Mouse (Mus musculus) lung, embryonic 16.5 days (tissue): ENCODE data around the gene Ano6. TPM values are rescaled to one million over a fixed set of nuclear protein-coding genes. Genes with fewer than 3 reads are reported as not detected.

Experiments
- ATAC-seq: fragments of 200-750 bp; cut with Nextera tagmentation; 2 replicates; pipeline ENCODE4 v1.8.0; 2017; ENCODE audit warnings: low read depth, mild to moderate bottlenecking, moderate library complexity
- H3K27ac ChIP-seq: fragments of 300-500 bp; sonication (generic); 2 replicates; pipeline ENCODE4 v1.5.1; 2014; ENCODE audit warnings: mild to moderate bottlenecking, control low read depth, low read length
- H3K27me3 ChIP-seq: fragments of 300-500 bp; sonication (generic); 2 replicates; pipeline ENCODE4 v1.6.1; 2014; ENCODE audit warnings: low read depth, low read length, mixed read lengths; ENCODE audit not compliant: control insufficient read depth, insufficient read depth
- H3K36me3 ChIP-seq: fragments of 300-500 bp; sonication (generic); 2 replicates; pipeline ENCODE4 v1.6.1; 2014; ENCODE audit warnings: low read length; ENCODE audit not compliant: control insufficient read depth, insufficient read depth
- H3K4me1 ChIP-seq: fragments of 300-500 bp; sonication (generic); replicated peaks from 2 replicates; pipeline ENCODE4 v1.6.1; 2014; ENCODE audit warnings: low read length, mixed read lengths; ENCODE audit not compliant: control insufficient read depth, insufficient read depth
- H3K4me2 ChIP-seq: fragments of 300-500 bp; sonication (generic); 2 replicates; pipeline ENCODE4 v1.6.1; 2014; ENCODE audit warnings: low read depth, low read length, control low read depth
- H3K4me3 ChIP-seq: fragments of 300-500 bp; sonication (generic); 2 replicates; pipeline ENCODE4 v1.5.1; 2014; ENCODE audit warnings: mild to moderate bottlenecking, low read length, control low read depth
- H3K9ac ChIP-seq: fragments of 300-500 bp; sonication (generic); 2 replicates; pipeline ENCODE4 v1.6.1; 2014; ENCODE audit warnings: low read length, control low read depth
- H3K9me3 ChIP-seq: fragments of 300-500 bp; sonication (generic); 2 replicates; pipeline ENCODE4 v1.6.1; 2016; ENCODE audit warnings: low read length; ENCODE audit not compliant: control insufficient read depth
- WGBS: fragments of 180-500 bp; shearing (Covaris S2); extraction: QIAGEN DNeasy Blood & Tissue Kit; methylation state at CpG from one replicate; pipeline ENCODE4 v1.1.7; 2014; 5-methylcytosine and 5-hydroxymethylcytosine counted together
- polyA plus RNA-seq: library from polyadenylated mRNA; unstranded; fragments of >200 nt; fragmentation: Nextera tagmentation; extraction: Ambion mirVana; gene quantifications from 2 replicates; pipeline ENCODE4 v1.2.1, GENCODE M21; 2015

Gene Ano6
- polyA plus RNA-seq, 1 experiment from 2014 or later: 53.2 TPM

DNA sequence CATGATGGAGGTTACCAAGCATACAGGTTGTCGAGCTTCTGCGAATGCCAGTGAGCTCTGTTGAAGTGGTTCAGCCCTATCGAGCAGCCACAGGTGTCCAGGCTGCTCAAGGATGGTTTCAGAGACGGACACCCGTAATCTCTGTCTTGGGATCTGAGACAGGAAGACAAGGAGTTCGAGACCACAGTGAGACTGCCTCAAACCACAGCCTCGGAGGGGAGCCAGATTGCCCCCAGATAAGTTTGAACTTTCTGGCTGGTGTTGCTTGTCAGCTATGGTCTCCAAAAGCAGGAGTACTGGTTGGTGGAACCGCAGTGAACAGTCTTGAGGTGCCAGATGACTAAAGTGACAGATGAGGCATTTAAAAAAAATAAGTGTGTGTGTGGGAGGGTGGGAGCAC lies 81.8 kb downstream of the Ano6 start:
- WGBS: 66% methylated on average over 8 of the region's 8 CpGs
- ATAC-seq: no peak
- Histone ChIP-seq H3K27me3 (no peaks in the 10 kb centered on the region), H3K9ac (no peak overlapping the region), H3K36me3 (no peaks in the 10 kb centered on the region), H3K27ac (no peak overlapping the region; the same call in 1 of the 2 replicates), H3K4me3 (no peak overlapping the region), H3K4me2 (no peak overlapping the region), H3K9me3 (no peaks in the 10 kb centered on the region), H3K4me1 (0 out of 2 replicates have a peak, but pooled peaks cover 5% of the 10 kb centered on the region)

DNA sequence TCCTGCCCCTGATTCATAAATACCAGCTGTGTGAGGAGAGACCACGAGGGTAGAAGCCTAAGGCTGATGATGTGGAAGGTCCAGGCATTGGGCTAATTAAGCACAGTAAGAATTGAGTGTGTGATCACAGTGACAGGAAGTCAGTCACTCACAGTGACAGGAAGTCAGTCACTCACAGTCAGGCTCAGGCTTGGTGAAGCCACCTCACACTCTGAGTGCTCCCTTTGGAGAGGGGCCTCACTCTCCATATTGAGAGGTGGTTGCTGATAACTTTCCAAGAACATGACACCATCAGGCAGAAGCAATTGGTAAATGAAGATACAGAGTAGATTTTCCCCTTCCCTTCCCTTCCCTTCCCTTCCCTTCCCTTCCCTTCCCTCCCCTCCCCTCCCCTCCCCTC lies 82.6 kb downstream of the Ano6 start:
- Histone ChIP-seq H3K4me1 (0 out of 2 replicates have a peak, but pooled peaks cover 5% of the 10 kb centered on the region), H3K27me3 (no peaks in the 10 kb centered on the region), H3K4me2 (no peak overlapping the region), H3K9ac (no peak overlapping the region), H3K9me3 (no peaks in the 10 kb centered on the region), H3K27ac (no peak overlapping the region), H3K4me3 (no peak overlapping the region), H3K36me3 (no peaks in the 10 kb centered on the region)
- WGBS: 42% methylated on average over 1 of the region's 1 CpGs
- no peak for ATAC-seq

- Histone ChIP-seq H3K36me3 (no peaks in the 10 kb centered on the region), H3K9me3 (no peaks in the 10 kb centered on the region), H3K27ac (no peak overlapping the region), H3K4me1 (0 out of 2 replicates have a peak, but pooled peaks cover 5% of the 10 kb centered on the region), H3K4me2 (no peak overlapping the region), H3K27me3 (no peaks in the 10 kb centered on the region), H3K9ac (no peak overlapping the region), H3K4me3 (no peak overlapping the region)
- ATAC-seq: no peak
- WGBS: 79% methylated on average over 5 of the region's 5 CpGs
Observed at GRCm38 (mm10) chr15:95874216-95874615, 83.6 kb downstream of the Ano6 start.

GRCm38 (mm10) chr15:95874726-95875125 lies 84.1 kb downstream of the Ano6 start:
- H3K27me3 ChIP-seq: no peaks in the 10 kb centered on the region
- peaks cover 5% of the 10 kb centered on the region for H3K4me1 ChIP-seq
- 36% methylated on average over 8 of the region's 8 CpGs for WGBS
- H3K9me3 ChIP-seq: no peaks in the 10 kb centered on the region
- H3K4me2 ChIP-seq: no peak overlapping the region
- no peaks in the 10 kb centered on the region for H3K36me3 ChIP-seq
- H3K9ac ChIP-seq: no peak overlapping the region
- H3K27ac ChIP-seq: 0 out of 2 replicates have a peak overlapping the region, but pooled peaks have one; percentile 16
- no peak overlapping the region for H3K4me3 ChIP-seq
- ATAC-seq: peak; percentile 20; the same call in 1 of the 2 replicates

DNA sequence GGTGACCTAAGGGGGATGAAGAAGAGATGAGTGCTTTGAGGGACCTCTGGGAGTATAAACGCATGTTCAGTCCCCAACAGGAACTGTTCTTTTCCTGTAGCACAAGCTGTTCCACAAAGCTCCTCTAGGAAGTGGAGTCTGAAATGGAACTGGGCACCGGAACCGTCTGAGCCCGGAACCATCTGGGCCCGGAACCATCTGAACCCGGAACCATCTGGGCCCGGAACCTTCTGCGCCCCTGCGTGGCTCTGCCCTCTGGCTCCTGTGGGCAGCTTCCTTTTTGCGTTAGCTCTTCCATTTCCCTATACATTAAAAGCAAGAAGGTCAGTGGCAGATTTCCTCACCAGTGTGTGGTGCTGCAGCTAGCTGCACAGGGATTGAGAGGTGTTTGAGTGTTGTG lies 85.3 kb downstream of the Ano6 start:
- H3K9ac ChIP-seq: no peak overlapping the region
- no peak overlapping the region for H3K4me2 ChIP-seq
- H3K9me3 ChIP-seq: no peaks in the 10 kb centered on the region
- no peaks in the 10 kb centered on the region for H3K36me3 ChIP-seq
- H3K4me3 ChIP-seq: no peak overlapping the region
- peaks cover 17% of the 10 kb centered on the region for H3K4me1 ChIP-seq
- H3K27ac ChIP-seq: no peak overlapping the region
- ATAC-seq: no peak
- H3K27me3 ChIP-seq: no peaks in the 10 kb centered on the region
- WGBS: 91% methylated on average over 10 of the region's 10 CpGs

- Histone ChIP-seq H3K9ac (no peak overlapping the region), H3K27me3 (no peaks in the 10 kb centered on the region), H3K27ac (peak overlapping the region; percentile 57), H3K4me1 (peaks cover 19% of the 10 kb centered on the region), H3K36me3 (no peaks in the 10 kb centered on the region), H3K4me2 (peak overlapping the region; percentile 1; the same call in 1 of the 2 replicates), H3K9me3 (no peaks in the 10 kb centered on the region), H3K4me3 (no peak overlapping the region)
- 6% methylated on average over 10 of the region's 10 CpGs for WGBS
- ATAC-seq: peak; percentile 80
Observed at GRCm38 (mm10) chr15:95880616-95881151, 90.0 kb downstream of the Ano6 start.

GRCm38 (mm10) chr15:95882436-95882835 lies 91.8 kb downstream of the Ano6 start:
- 87% methylated on average over 4 of the region's 4 CpGs for WGBS
- no peaks in the 10 kb centered on the region for H3K27me3 ChIP-seq

GRCm38 (mm10) chr15:95883559-95883958 lies 92.9 kb downstream of the Ano6 start:
- WGBS: 52% methylated on average over 6 of the region's 6 CpGs
- ATAC-seq: no peak

More at GRCm38 (mm10) chr15:95882436-95882835, 91.8 kb downstream of the Ano6 start:
- H3K4me3 ChIP-seq: no peak overlapping the region
- peaks cover 37% of the 10 kb centered on the region for H3K4me1 ChIP-seq
- no peak overlapping the region for H3K9ac ChIP-seq
- H3K36me3 ChIP-seq: no peaks in the 10 kb centered on the region
- ATAC-seq: no peak
- no peaks in the 10 kb centered on the region for H3K9me3 ChIP-seq
- no peak overlapping the region for H3K4me2 ChIP-seq
- no peak overlapping the region for H3K27ac ChIP-seq

DNA sequence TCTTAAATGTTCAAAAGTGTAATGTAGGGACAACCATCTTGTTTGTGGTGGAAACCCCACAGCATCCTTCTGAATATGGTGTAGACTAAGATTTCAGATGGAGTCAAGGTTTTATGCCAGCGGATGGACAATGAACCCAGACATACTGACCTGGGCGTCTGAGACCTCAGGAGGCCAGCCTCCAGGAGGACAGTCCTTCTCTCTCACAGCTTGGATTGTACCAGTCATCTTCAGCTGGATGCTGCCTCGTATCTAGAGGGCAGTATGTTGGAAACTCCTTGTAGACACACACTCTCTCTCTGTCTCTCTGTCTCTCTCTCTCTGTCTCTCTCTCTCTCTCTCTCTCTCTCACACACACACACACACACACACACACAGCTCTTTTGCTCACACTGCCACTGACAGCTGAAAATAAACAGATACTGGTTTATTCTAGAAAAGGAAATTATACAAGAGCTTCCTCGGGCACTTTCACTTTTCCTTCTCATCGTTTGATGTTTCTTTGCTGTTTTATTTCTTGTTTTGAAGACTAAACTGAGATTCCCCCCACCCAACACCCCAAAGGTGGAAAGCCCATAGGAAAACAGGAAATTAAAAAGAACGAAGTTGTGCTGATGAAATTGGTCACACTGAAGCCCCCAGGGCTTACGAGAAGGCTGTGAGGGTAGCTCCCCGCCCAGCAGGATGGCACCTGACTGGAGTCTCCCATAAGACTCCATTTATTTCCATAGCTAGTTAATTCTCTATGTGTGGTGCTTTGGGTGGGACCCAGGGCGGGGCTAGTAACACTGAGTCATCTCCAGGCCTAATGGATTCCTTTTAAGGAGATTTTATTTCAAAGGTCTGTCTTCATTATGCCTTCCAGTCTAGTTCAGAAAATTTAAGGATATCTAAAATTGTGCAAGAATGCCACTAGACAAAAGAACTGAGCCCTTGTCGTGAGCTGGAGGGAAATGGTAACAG lies 94.3 kb downstream of the Ano6 start:
- Histone ChIP-seq H3K4me3 (no peak overlapping the region), H3K9ac (no peak overlapping the region), H3K27ac (peak overlapping the region; percentile 31; the same call in 1 of the 2 replicates), H3K36me3 (no peaks in the 10 kb centered on the region), H3K9me3 (no peaks in the 10 kb centered on the region), H3K4me1 (peaks cover 44% of the 10 kb centered on the region), H3K27me3 (no peaks in the 10 kb centered on the region), H3K4me2 (no peak overlapping the region)
- WGBS: 73% methylated on average over 10 of the region's 10 CpGs
- no peak for ATAC-seq

More at GRCm38 (mm10) chr15:95883559-95883958, 92.9 kb downstream of the Ano6 start:
- no peak overlapping the region for H3K27ac ChIP-seq
- no peak overlapping the region for H3K4me2 ChIP-seq
- H3K9ac ChIP-seq: no peak overlapping the region
- H3K36me3 ChIP-seq: no peaks in the 10 kb centered on the region
- H3K4me1 ChIP-seq: peaks cover 42% of the 10 kb centered on the region
- no peaks in the 10 kb centered on the region for H3K27me3 ChIP-seq
- H3K9me3 ChIP-seq: no peaks in the 10 kb centered on the region
- H3K4me3 ChIP-seq: no peak overlapping the region
